Mouse (Mus musculus) left cerebral cortex, postnatal 25 days (tissue): ENCODE measurements around the gene A630076J17Rik. TPM values are rescaled to one million over a fixed set of nuclear protein-coding genes. Genes with fewer than 3 reads are reported as not detected.

Experiments
- DNase-seq, 2 experiments: peaks; one replicate each; pipeline ENCODE4 v3.0.0; 2022; ENCODE audit warnings: low spot score in 2 of 2, mixed read lengths in 1 of 2
- intact Hi-C: fragments of 180-260 bp; cut with DNase I; formaldehyde crosslinking; loops from one replicate; pipeline ENCODE4 v1.15.1; 2025
- total RNA-seq, 2 experiments: library from RNA; stranded (reverse); gene quantifications; 2 replicates each; pipeline ENCODE4 v1.2.3; 2021

Gene A630076J17Rik
- total RNA-seq, 2 experiments from 2014 or later, result not detected

DNA sequence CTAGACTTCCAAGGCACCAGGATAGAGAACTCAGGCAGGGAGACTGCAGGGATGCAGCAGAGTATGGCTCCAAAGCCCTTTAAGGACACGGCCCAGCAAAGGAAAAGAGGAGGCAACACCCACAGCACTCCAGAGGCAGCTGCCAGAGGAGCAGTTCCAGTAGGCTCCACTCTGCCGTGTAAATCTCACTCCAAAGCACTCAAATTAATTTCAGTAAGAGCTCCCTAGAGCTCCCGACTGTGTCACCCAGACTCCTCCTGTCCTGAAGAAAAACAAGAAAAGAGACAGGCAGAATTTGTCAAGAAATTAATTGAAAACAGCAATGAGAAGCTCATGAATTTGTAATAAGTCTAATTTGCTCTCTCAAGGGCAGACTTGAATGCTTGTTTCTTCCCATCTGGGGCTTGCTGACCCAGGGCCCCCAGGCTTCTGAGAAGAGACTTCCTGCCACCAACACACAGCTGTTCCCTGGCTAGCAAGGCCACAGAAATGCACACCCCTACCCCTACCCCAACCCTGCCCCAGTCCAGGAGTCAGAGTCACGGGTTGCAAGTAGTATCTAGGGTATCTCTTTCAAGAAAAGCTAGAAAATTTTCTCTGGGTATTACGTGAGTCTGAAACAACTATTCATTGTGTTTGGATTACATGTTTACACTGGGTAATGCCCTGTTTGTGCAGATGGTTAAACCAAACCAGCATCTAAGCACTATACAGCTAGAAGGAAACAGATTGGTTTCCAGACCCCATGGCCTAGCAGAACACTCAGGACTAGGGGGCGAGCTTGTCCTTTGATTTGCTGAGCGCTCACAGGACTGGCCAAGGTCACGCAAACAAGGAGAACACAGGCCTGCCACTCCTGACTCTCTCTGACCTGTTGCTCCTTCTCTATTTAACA lies 30.8 kb downstream of the A630076J17Rik start:
- DNase-seq, result peak; percentile 18 to 70
- intact Hi-C loops, result no loop called here

DNA sequence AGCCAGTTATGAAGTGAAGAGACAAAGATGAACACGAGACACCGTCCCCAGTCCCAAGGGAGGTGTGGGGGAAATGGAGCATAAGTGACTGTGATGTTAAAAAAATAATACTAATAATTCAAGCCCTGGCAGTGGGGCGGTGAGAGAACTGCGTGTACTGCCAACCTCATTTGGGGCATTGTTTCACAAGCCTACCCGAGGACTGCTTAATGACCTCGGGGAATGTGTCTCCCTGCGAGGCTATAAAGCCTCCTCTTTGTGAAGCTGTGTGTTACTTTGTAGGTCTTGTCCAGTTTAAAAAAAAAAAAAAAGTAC lies 31.4 kb downstream of the A630076J17Rik start:
- DNase-seq, result no peak
- intact Hi-C loops, result no loop called here

DNA sequence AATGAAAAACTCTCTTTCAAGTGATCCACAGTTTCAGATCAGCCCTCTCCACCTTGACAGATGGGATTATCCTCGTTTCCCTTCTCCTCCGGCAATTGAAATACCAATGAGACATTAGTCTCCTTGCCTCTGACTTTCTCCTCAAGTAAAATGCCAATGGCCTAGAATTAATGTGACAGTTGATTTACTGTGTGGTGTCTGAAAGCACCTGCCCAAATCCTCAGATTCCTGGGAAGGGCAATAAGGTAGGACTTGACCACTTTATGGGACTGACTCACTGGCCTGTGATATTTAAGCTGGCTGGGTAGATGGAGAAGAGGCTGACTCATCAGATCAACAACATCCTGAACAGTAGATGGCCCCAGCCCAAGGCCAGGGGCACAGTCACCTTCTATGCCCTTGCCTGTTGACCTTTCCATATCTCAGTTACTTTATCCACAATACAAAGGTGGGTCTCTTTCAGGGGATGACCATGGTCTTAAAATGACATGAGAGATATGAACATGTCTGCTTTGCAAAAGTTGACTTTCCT lies 36.5 kb downstream of the A630076J17Rik start:
- intact Hi-C loops, result no loop called here

DNA sequence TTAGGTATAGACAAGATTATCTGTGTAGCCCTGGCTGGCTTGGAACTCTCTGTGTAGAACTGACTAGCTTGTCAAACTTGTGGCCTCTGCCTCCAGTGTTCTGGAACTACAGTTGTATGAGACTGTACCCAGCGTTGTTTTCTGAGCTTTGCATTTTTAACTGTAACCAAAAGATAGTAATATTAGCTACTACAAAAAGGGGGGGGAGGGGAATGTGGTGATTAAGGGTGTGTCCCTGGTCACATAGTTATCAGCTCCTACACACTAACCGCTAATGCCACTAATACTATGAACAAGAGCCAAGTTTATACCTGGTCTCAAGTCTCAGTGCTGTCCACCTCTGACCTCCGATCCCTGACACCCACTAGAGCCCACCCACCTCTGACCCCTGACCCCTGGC lies 42.0 kb downstream of the A630076J17Rik start:
- no peak for DNase-seq
- intact Hi-C loops, result loop anchor here (10.0 kb wide), 1 partner anchor 368 kb away; no protein-coding TSS in a partner anchor

More for the DNA sequence above, 36.5 kb downstream of the A630076J17Rik start:
- DNase-seq, result no peak

DNA sequence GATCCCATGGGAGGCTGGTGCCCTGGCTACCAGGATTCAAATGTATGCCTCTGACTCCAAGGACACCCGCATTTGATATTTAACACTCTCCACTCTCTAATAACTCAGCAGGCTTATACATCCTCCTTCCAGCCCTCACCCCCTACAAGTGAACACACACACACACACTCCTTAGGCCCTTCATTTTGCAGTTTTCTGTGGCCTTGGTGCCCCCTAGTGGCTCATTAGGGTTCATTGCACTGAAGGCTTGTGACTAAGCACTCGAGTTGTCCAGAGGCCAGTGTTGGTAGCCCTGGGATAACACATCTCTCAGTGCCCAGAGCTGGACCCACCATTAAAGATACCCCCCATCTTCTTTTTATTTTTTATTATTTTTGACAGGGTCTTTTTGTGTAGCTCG lies 43.4 kb downstream of the A630076J17Rik start:
- DNase-seq, result peak; percentile 77 to 85
- intact Hi-C loops, result loop anchor here (1.0 to 10.0 kb wide), 4 partner anchors 41 to 369 kb away; no protein-coding TSS in a partner anchor

DNA sequence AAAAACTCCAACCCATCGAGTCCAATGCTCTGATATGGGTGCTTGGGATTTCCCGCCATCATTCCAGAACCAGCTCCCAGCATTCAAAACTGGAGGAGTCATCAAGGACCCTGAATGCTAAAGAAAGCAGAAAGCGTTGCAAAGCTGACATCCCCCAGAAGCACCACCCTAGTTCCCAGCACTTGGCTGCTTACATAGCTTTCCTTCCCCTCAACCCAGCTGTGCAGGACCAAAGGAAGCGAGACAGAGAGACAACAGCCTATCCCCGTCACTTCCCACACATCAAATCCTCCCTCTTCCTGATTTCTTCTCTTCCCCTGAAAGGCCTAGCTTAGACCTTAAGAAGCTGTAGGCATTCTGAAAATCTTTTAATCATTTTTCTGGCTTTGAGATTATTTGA lies 44.9 kb downstream of the A630076J17Rik start:
- no peak for DNase-seq
- intact Hi-C loops, result loop anchor here (2.0 to 10.0 kb wide), 4 partner anchors 69 to 371 kb away; no protein-coding TSS in a partner anchor

DNA sequence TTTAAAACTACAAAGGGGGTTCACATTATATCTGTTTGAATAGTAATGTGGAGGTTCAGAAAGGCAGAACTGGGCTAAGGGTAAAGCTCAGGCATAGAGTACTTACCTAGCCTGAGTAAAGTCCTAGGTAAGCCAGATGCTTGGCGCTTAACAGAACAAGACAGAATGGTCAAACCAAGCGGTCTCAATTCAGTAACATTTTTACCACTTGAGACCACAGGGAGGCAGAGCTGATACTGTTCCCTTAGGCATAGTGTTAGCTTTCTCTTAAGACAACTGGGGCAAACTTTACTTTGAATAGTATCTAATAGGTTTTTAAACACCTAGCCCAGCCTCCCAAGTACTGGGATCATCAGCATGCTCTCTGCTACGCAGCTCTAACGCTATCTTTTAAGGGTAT lies 45.6 kb downstream of the A630076J17Rik start:
- intact Hi-C loops, result loop anchor here (2.0 to 10.0 kb wide), 4 partner anchors 69 to 371 kb away; no protein-coding TSS in a partner anchor

DNA sequence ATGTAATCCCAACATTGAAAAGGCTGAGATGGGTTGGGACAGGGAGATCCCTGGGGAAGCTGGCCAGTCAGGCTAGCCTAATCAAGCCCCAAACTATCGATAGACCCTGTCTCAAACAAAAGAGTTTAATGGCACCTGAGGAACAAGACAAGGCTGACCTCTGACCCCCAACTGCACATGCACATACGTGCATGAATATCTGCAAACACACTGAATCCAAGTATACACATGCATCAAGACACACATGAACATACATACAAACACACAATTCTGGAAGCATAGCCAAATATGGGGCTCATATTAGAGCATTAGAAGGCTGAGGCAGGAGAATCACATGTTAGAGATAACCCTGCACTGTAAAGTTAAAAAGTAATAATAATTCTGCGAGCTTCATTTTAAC lies 46.2 kb downstream of the A630076J17Rik start:
- no peak for DNase-seq
- intact Hi-C loops, result loop anchor here (5.0 to 10.0 kb wide), 2 partner anchors 184 to 372 kb away; no protein-coding TSS in a partner anchor

More for the DNA sequence above, 45.6 kb downstream of the A630076J17Rik start:
- DNase-seq, result no peak

DNA sequence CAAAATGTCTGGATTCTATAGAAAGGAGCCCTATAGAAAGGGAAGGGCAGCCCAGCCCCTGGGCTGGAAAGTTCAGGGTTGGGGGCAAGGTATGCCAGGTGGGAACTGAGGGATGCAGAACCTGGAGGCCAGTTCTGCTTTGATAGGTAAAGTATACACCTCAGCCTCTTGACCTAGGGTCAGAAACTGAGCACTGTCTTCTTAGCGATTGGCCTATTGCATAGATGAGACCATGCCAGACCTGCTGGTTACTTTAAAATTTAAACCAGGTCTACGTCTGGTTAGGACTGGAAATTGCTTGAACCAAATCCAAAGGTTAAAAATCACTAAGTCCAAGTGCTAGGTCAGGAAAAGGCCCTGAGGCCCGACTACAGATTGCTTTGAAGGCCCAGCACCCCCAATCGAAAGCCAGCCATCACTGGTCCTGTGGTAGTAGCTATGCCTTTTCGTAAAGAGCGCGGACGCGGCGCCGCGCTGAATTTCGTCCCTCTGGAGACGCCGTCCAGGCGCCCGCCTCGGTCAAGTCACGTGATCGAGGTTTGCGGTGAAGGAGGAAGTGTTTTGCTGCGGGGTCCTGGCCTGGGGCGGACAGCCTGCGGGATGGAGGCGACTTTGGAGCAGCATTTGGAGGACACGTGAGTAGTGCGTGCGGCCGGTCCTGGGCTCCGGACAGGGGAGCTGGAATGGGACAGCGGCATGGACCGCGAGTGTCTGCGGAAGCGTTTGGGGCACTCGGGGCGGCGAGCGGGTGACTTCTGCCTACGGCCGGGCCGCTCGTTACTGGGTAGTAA lies 48.3 kb downstream of the A630076J17Rik start, which contains the start of gene Lamtor5:
Lamtor5 (plus strand) TSS at position 380 of the 791 bp plus-strand sequence.
- peak; percentile 93 to 95 for DNase-seq
- intact Hi-C loops, result loop anchor here (2.0 to 10.0 kb wide), 3 partner anchors 54 to 374 kb away; partner anchors contain the start of gene Rbm15

Other genes with a start within 250 kb of the A630076J17Rik start
- gene Kcna3, start 194.4 kb upstream of the A630076J17Rik start, total RNA-seq, result 10 to 100 TPM; 31.0 to 31.8 TPM
- 100 to 1,000 TPM; 140 to 147 TPM for gene Kcna2, start 129.5 kb upstream of the A630076J17Rik start, total RNA-seq
- gene Kcna10, start 47.6 kb upstream of the A630076J17Rik start, total RNA-seq, result not detected
- gene Cym, start 8.9 kb upstream of the A630076J17Rik start, total RNA-seq, result not detected
- gene Prok1, start 9.1 kb downstream of the A630076J17Rik start, total RNA-seq, result under 1 TPM in 1 of 2 experiments, not detected in 1; 0.18 TPM
- gene Lamtor5, start 48.2 kb downstream of the A630076J17Rik start, total RNA-seq, result 10 to 100 TPM; 66.9 to 73.0 TPM
- gene Slc16a4, start 60.6 kb downstream of the A630076J17Rik start, total RNA-seq, result 1 to 10 TPM; 1.7 TPM
- gene Rbm15, start 103.1 kb downstream of the A630076J17Rik start, total RNA-seq, result 10 to 100 TPM; 24.2 to 28.2 TPM
- gene Kcnc4, start 228.9 kb downstream of the A630076J17Rik start, total RNA-seq, result 10 to 100 TPM; 62.5 to 66.4 TPM